Mouse (Mus musculus): Measurements from ENCODE around the gene Peli2.
"Not testable (repeated sequence)": the region's sequence is repeated elsewhere in the genome, so short reads cannot be mapped to it uniquely, and the experiment has no call there.

The Peli2 gene

DNA sequence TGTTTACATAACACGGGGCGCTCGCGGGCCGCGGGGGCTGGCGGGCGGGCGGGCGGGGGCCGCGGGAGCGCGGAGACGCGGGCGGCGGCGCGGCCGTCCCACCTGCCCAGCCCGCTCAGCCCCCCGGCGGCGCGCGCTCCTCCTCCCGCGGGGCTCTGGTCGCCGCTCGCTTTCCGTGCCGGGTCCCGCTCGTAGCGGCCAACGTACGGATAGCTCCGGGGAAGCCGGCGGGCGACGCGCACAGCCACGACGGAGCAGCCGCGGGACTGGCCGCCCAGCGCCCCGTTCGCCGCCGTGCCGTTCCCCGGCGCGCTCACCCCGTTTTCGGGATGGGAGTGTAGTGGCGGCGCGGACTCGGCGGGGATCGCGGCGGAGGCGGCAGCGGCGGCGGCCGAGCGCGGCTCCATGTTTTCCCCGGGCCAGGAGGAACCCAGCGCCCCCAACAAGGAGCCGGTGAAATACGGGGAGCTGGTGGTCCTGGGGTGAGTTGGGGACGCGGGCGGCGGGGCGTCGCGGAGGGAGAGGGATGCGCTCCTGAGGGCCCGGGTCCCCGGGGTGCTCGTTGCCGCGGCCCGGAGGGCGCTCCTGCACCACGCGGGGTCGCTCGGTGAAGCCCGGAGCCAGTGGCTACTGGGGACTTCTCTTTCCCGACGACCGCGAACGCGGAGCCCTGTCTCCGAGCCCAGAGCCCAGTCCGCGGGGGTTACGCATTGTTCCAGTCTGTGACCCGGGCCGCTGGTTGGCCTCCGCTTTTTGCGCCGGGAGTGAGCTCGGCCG is at the start of gene Peli2:
Gene Peli2 (plus strand): TSS at position 72 of the 777 bp plus-strand sequence.
- DNase-seq (ENCODE audit: low spot score) = no peak

DNA sequence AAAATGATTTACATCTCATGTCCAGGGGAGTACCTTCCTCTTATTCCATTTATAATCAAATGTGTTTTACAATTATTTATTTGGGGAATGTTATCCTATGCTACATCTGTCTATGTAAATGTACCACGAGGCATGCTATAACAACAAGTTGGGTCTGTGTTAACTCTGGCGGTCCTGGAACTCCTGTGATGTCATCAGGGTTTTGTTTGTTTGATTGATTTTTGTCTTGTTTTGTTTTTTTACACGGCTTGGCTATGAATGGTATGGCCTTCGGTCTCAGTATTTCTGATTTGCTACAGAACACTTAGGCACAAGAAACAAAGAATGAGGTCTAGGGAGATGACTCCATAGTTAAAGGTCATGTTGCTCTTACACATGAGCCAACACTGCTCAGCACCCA is 48.5 kb upstream of the Peli2 start:
- no peak for DNase-seq (ENCODE audit: low spot score)

- DNase-seq (ENCODE audit: low spot score) = no peak
Measured at GRCm38 (mm10) chr14:48073247-48074161, 47.1 kb upstream of the Peli2 start.

DNA sequence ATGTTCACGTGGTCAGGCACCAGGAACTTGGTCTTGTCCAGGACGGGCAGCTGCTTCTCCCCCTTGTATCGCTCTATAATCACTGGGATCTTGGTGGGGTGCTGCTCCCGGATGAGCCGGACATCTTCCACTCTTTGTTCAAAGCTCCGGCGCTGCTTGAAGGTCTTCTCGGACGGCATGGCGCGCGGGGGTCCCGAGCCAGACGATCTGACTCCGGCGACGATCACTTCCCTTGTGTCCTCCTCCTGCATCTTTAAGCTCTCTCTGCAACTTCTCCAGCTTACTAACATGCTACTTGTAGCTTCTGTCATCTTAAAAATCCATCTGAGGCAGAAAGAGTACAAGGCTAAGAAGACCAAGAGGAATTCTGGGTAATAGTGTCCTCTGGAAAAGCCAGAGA is 41.0 kb upstream of the Peli2 start:
- not testable (repeated sequence) for DNase-seq (ENCODE audit: low spot score)

- no peak for DNase-seq (ENCODE audit: low spot score)
Measured at GRCm38 (mm10) chr14:48083836-48084812, 36.5 kb upstream of the Peli2 start.

- no peak for DNase-seq (ENCODE audit: low spot score)
Measured at GRCm38 (mm10) chr14:48086682-48087297, 33.8 kb upstream of the Peli2 start.

GRCm38 (mm10) chr14:48087298-48087830 is 33.3 kb upstream of the Peli2 start:
- DNase-seq (ENCODE audit: low spot score) = no peak

DNA sequence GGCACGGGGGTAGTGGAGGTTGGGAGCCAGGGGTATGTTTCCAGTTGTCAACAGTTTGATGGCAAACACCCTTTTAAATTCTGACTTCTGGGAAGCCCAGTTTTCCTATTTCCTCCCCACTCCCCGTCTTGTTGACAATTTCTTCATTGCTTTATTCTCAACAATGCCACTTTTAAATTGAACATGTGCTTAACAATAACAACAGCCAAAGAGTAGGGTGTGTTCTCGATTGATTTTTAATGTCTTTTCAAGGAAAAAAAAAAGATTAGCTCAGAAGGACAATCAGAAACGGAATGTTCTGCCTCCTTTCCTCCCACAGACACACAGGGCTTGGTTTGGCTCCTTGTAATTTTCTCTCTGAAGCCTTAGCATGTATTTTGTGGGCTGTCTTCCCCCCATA is 30.2 kb upstream of the Peli2 start:
- DNase-seq (ENCODE audit: low spot score) = no peak

DNA sequence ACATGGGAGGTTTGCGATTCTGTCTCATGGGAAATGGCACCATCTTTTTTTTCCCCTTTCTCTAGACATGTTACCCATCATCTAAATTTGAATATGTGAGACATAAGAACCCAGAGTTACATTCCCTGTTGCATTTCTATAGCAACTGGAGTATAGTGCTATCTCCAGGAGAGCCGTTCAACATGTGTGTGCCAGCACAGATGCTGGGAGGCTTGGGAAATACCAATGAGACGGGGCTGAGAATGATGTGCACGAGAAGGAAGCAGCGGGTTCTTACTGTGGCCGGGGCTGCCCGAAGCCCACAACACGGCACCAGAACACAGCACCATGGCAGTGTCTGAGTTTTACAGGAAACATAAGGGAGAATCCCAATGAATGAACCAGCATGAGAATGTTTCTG is 29.5 kb upstream of the Peli2 start:
- no peak for DNase-seq (ENCODE audit: low spot score)

- DNase-seq (ENCODE audit: low spot score) = no peak
Measured at GRCm38 (mm10) chr14:48098253-48098652, 22.4 kb upstream of the Peli2 start.

- DNase-seq (ENCODE audit: low spot score) = no peak
Measured at GRCm38 (mm10) chr14:48099354-48099753, 21.3 kb upstream of the Peli2 start.

- DNase-seq (ENCODE audit: low spot score) = no peak
Measured at GRCm38 (mm10) chr14:48106453-48106852, 14.2 kb upstream of the Peli2 start.

GRCm38 (mm10) chr14:48117986-48118385 is 2.6 kb upstream of the Peli2 start:
- DNase-seq (ENCODE audit: low spot score) = no peak

DNA sequence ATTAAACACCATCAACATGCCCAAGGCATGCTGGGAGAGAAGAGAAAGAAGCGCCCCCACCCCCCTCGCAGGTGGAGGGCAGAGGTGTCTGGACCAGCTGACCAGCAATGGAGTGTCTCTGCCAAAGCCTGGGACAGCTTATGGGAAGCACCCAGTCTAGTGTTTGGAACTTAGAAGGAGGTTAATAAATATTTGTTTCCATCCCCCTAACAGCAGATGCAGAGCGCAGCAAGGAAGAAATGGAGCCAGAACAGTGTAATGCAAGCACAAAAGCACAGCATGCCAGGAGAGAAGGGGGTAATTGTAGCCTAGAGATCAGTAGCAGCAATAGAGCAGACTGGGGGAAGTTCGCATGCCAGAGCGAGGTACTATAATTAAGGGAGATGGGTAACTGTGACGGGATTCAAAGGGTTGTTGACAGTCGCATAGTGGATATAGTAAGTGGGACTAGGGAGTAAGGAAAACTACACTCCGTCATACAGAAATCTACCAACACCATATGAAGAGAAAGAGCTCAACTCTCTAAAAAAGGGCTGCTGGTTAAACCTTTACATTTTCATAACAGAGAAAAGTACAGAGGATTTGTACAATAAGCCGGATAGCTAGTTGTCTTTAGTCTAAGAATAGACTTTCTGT is 1.5 kb upstream of the Peli2 start:
- no peak for DNase-seq (ENCODE audit: low spot score)

GRCm38 (mm10) chr14:48119648-48120270 is 864 bp upstream of the Peli2 start:
- no peak for DNase-seq (ENCODE audit: low spot score)

- DNase-seq (ENCODE audit: low spot score) = no peak
Measured at GRCm38 (mm10) chr14:48120443-48120751, 226 bp upstream of the Peli2 start.

- no peak for DNase-seq (ENCODE audit: low spot score)
Measured at GRCm38 (mm10) chr14:48121529-48122517, 1.2 kb downstream of the Peli2 start.

DNA sequence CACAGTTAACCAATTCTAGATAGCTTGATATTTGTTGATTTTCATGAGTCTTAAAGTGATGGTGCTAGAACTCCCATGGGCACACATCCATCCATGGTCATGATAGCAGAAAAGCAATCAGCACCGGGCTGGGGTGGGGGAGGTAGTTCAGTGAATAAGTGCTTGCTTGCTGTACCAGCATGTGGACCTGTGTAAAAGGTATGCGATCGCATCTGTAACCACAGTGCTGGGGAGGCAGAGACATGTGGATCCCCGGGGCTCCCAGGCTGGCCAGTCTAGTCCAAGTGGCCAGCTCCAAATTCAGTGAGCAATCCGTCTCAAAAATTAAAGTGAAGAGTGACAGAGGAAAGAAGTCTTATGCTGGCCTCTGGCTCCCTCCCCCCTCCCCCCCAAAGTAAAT is 3.4 kb downstream of the Peli2 start:
- no peak for DNase-seq (ENCODE audit: low spot score)

DNA sequence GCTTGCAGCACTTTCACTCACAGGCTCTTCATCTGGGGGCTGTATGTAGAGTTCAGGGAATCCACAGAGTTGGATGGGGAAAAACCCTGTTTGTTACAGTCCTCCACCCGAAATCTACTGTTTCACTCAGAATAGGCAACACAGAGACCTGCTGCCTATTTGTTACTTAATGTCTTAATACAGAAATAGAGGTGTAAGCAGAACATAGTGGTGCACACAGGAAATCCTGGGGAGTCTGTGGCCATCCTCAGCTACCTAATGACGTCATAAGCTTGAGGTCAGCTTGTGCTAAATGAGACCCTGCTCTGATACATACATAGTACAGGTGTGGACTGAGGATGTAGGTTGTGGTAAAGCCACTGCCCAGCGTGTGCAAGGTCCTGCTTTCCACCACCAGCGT is 4.2 kb downstream of the Peli2 start:
- no peak for DNase-seq (ENCODE audit: low spot score)
